Mouse (Mus musculus) MN1 (cell line): ENCODE results near the gene Zbtb40.
A peak's percentile ranks its signal among the peaks of the same experiment; 100 is the strongest.

Experiments
- DNase-seq: peaks from one replicate; pipeline ENCODE4 v3.0.0-alpha.2; 2016; ENCODE audit warnings: low spot score

Gene Zbtb40

GRCm38 (mm10) chr4:136977244-136977643, 71.4 kb downstream of the Zbtb40 start:
- no peak for DNase-seq

- peak; percentile 81 for DNase-seq
Observed at GRCm38 (mm10) chr4:136970939-136971338, 77.7 kb downstream of the Zbtb40 start.

GRCm38 (mm10) chr4:136969503-136970276, 78.9 kb downstream of the Zbtb40 start:
- no peak for DNase-seq

GRCm38 (mm10) chr4:136969096-136969495, 79.5 kb downstream of the Zbtb40 start:
- no peak for DNase-seq

GRCm38 (mm10) chr4:136967511-136967910, 81.1 kb downstream of the Zbtb40 start:
- DNase-seq = no peak

- no peak for DNase-seq
Observed at GRCm38 (mm10) chr4:136966493-136967390, 81.9 kb downstream of the Zbtb40 start.

- DNase-seq = no peak
Observed at GRCm38 (mm10) chr4:136964990-136965421, 83.6 kb downstream of the Zbtb40 start.

- DNase-seq = no peak
Observed at GRCm38 (mm10) chr4:136962447-136962846, 86.2 kb downstream of the Zbtb40 start.

- peak; percentile 62 for DNase-seq
Observed at GRCm38 (mm10) chr4:136961642-136962285, 86.8 kb downstream of the Zbtb40 start.

- DNase-seq = no peak
Observed at GRCm38 (mm10) chr4:136960581-136960980, 88.0 kb downstream of the Zbtb40 start.

GRCm38 (mm10) chr4:136960068-136960467, 88.5 kb downstream of the Zbtb40 start:
- DNase-seq = peak; percentile 36

GRCm38 (mm10) chr4:136956751-136957446, 91.7 kb downstream of the Zbtb40 start, which contains the start of gene Epha8:
Gene Epha8, minus strand, starts transcription at chr4:136956816.
- peak; percentile 55 for DNase-seq

- no peak for DNase-seq
Observed at GRCm38 (mm10) chr4:136954562-136954961, 94.0 kb downstream of the Zbtb40 start.

GRCm38 (mm10) chr4:136949266-136949989, 99.2 kb downstream of the Zbtb40 start:
- DNase-seq = peak; percentile 92

GRCm38 (mm10) chr4:136945397-136945796, 103.2 kb downstream of the Zbtb40 start:
- peak; percentile 92 for DNase-seq

GRCm38 (mm10) chr4:136944558-136945350, 103.8 kb downstream of the Zbtb40 start:
- peak; percentile 58 for DNase-seq

GRCm38 (mm10) chr4:136943175-136943574, 105.4 kb downstream of the Zbtb40 start:
- DNase-seq = no peak

GRCm38 (mm10) chr4:136942761-136943160, 105.8 kb downstream of the Zbtb40 start:
- DNase-seq = peak; percentile 50

- no peak for DNase-seq
Observed at GRCm38 (mm10) chr4:136937935-136938334, 110.7 kb downstream of the Zbtb40 start.

- no peak for DNase-seq
Observed at GRCm38 (mm10) chr4:136937344-136937743, 111.3 kb downstream of the Zbtb40 start.
